Mouse (Mus musculus): ENCODE measurements around the gene Trp53.
A peak's percentile ranks its signal among the peaks of the same experiment; 100 is the strongest.
"Not testable (repeated sequence)": the region's sequence is repeated elsewhere in the genome, so short reads cannot be mapped to it uniquely, and the experiment has no call there.

The Trp53 gene

GRCm38 (mm10) chr11:69623006-69623405 is 42.8 kb downstream of the Trp53 start:
- no peak for DNase-seq (ENCODE audit: extremely low read depth, low read depth)

- DNase-seq (ENCODE audit: extremely low read depth, low read depth) = not testable (repeated sequence)
Observed at GRCm38 (mm10) chr11:69624339-69624738, 44.2 kb downstream of the Trp53 start.

- DNase-seq (ENCODE audit: extremely low read depth, low read depth) = no peak
Observed at GRCm38 (mm10) chr11:69628286-69628685, 48.1 kb downstream of the Trp53 start.

- DNase-seq (ENCODE audit: extremely low read depth, low read depth) = no peak
Observed at GRCm38 (mm10) chr11:69629802-69630201, 49.6 kb downstream of the Trp53 start.

- peak; percentile 99 for DNase-seq (ENCODE audit: extremely low read depth, low read depth)
Observed at GRCm38 (mm10) chr11:69632284-69633089, 52.3 kb downstream of the Trp53 start, which contains the start of gene Fxr2. Gene Fxr2 (plus strand): TSS chr11:69632990.

- no peak for DNase-seq (ENCODE audit: extremely low read depth, low read depth)
Observed at GRCm38 (mm10) chr11:69633128-69633866, 53.1 kb downstream of the Trp53 start.

- DNase-seq (ENCODE audit: extremely low read depth, low read depth) = no peak
Observed at GRCm38 (mm10) chr11:69635471-69635870, 55.3 kb downstream of the Trp53 start.
